Mouse (Mus musculus) lung, adult 2 months (tissue): Measurements from ENCODE around the gene Usp22.

Experiments used
- CTCF ChIP-seq: fragments of 200-500 bp; IDR thresholded peaks from 2 replicates; pipeline ENCODE4 v1.5.1; 2011; ENCODE audit warnings: mild to moderate bottlenecking, low read length, control low read depth; ENCODE audit not compliant: insufficient read depth
- POLR2A ChIP-seq: fragments of 200-500 bp; IDR thresholded peaks from 2 replicates; pipeline ENCODE4 v1.6.1; 2011; ENCODE audit warnings: low read depth, mild to moderate bottlenecking, control low read depth, low read length, borderline replicate concordance; ENCODE audit errors: extremely low read depth

DNA sequence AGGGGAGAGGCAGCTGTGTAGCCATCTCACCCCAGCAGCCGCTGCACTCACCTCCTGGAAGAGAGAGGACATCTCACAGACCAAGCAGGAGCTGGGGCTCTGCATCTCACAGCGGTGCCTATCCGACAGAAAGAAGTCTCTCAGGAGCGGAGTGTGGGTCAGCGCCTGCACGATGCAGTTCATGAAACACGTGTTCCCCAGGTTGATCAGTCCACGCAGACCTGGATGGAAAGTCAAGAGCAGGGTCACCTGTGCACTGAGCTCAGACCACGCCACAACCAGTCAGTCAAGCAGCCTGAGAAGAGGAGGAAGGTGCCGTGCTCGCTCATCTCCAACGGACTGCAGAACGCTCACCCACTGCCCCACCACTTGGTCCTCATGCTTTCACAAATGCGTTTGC lies 12.1 kb downstream of the Usp22 start:
- TF ChIP-seq POLR2A (no peak), CTCF (no peak)
